Mouse (Mus musculus): ENCODE measurements around the gene Nkd1.

Gene Nkd1

GRCm38 (mm10) chr8:88619513-88619912 is 98.4 kb downstream of the Nkd1 start:
- DNase-seq (ENCODE audit: low spot score in 2 of 2), result no peak

- no peak for DNase-seq (ENCODE audit: low spot score in 2 of 2)
Observed at GRCm38 (mm10) chr8:88620931-88621330, 99.8 kb downstream of the Nkd1 start.

- peak; percentile 58 to 82 for DNase-seq (ENCODE audit: low spot score in 2 of 2)
Observed at GRCm38 (mm10) chr8:88621408-88621807, 100.3 kb downstream of the Nkd1 start.

GRCm38 (mm10) chr8:88623351-88623750 is 102.2 kb downstream of the Nkd1 start:
- no peak for DNase-seq (ENCODE audit: low spot score in 2 of 2)

- no peak for DNase-seq (ENCODE audit: low spot score in 2 of 2)
Observed at GRCm38 (mm10) chr8:88624276-88624675, 103.1 kb downstream of the Nkd1 start.

- DNase-seq (ENCODE audit: low spot score in 2 of 2), result no peak
Observed at GRCm38 (mm10) chr8:88626433-88626832, 105.3 kb downstream of the Nkd1 start.

- DNase-seq (ENCODE audit: low spot score in 2 of 2), result peak in 1 of 2 experiments; percentile 68
Observed at GRCm38 (mm10) chr8:88626940-88627264, 105.7 kb downstream of the Nkd1 start.

- peak; percentile 33 to 73 for DNase-seq (ENCODE audit: low spot score in 2 of 2)
Observed at GRCm38 (mm10) chr8:88627265-88627991, 106.3 kb downstream of the Nkd1 start.

- no peak for DNase-seq (ENCODE audit: low spot score in 2 of 2)
Observed at GRCm38 (mm10) chr8:88628001-88628774, 107.0 kb downstream of the Nkd1 start.

GRCm38 (mm10) chr8:88630225-88630624 is 109.1 kb downstream of the Nkd1 start:
- no peak for DNase-seq (ENCODE audit: low spot score in 2 of 2)

- no peak for DNase-seq (ENCODE audit: low spot score in 2 of 2)
Observed at GRCm38 (mm10) chr8:88631081-88631480, 109.9 kb downstream of the Nkd1 start.

- DNase-seq (ENCODE audit: low spot score in 2 of 2), result no peak
Observed at GRCm38 (mm10) chr8:88633343-88633765, 112.2 kb downstream of the Nkd1 start.

GRCm38 (mm10) chr8:88635474-88636397 is 114.6 kb downstream of the Nkd1 start, which contains the start of gene Snx20:
Gene Snx20 (minus strand): TSS chr8:88636128.
- peak; percentile 57 to 74 for DNase-seq (ENCODE audit: low spot score in 2 of 2)

GRCm38 (mm10) chr8:88637092-88638000 is 116.2 kb downstream of the Nkd1 start:
- DNase-seq (ENCODE audit: low spot score in 2 of 2), result peak in 1 of 2 experiments; percentile 53

- DNase-seq (ENCODE audit: low spot score in 2 of 2), result no peak
Observed at GRCm38 (mm10) chr8:88638908-88639307, 117.8 kb downstream of the Nkd1 start.

- no peak for DNase-seq (ENCODE audit: low spot score in 2 of 2)
Observed at GRCm38 (mm10) chr8:88642734-88643564, 121.8 kb downstream of the Nkd1 start.

Measured in spleen, postnatal 4 days (tissue).